Mouse (Mus musculus): Measurements from ENCODE around the gene Agbl1.

GRCm38 (mm10) chr7:76234321-76234720, 4.6 kb downstream of the Agbl1 start:
- TF ChIP-seq CTCF (conservative IDR thresholded peaks at IDR 0.05 in 1 of 2, IDR thresholded peaks at IDR 0.05 in 1 of 2; ENCODE audit: low read depth in 2 of 2, low read length in 2 of 2): no peak
- no peak for TF ChIP-seq USF1 (IDR thresholded peaks at IDR 0.05; ENCODE audit: low read depth, low read length)
- TF ChIP-seq POLR2A (IDR thresholded peaks at IDR 0.05; ENCODE audit: low read depth, low read length): no peak
- no peak for TF ChIP-seq MAX (IDR thresholded peaks at IDR 0.05; ENCODE audit: low read length)
- no peak for TF ChIP-seq RAD21 (IDR thresholded peaks at IDR 0.05; ENCODE audit: low read depth, low read length)
- TF ChIP-seq PAX5 (IDR thresholded peaks at IDR 0.05; ENCODE audit: low read length): no peak
- no peak for TF ChIP-seq ZC3H11A (IDR thresholded peaks at IDR 0.05; ENCODE audit: low read depth, low read length)
- no peak for TF ChIP-seq ZMIZ1 (IDR thresholded peaks at IDR 0.05; ENCODE audit: low read depth, low read length)
- TF ChIP-seq NELFE (IDR thresholded peaks at IDR 0.05; ENCODE audit: low read depth, low read length): no peak
- no peak for TF ChIP-seq MAFK (IDR thresholded peaks at IDR 0.05; ENCODE audit: insufficient replicate concordance, low read length)
- no peak for TF ChIP-seq TBP (conservative IDR thresholded peaks at IDR 0.05; ENCODE audit: low read depth, low read length)

Measured in CH12.LX (cell line).